Mouse (Mus musculus): Measurements from ENCODE around the gene Utp3. TPM values are rescaled to one million over a fixed set of nuclear protein-coding genes. Genes with fewer than 3 reads are reported as not detected.
"Not testable (repeated sequence)": the region's sequence is repeated elsewhere in the genome, so short reads cannot be mapped to it uniquely, and the experiment has no call there.

Gene Utp3
- polyA plus RNA-seq, 1 experiment, result 67.6 TPM

- Histone ChIP-seq H3K4me3 (replicated peaks; ENCODE audit: control insufficient read depth, low read depth, low read length) (no peak overlapping the region), H3K27ac (ENCODE audit: control insufficient read depth, insufficient read depth, low read depth, low read length, poor library complexity) (no peak overlapping the region), H3K4me1 (ENCODE audit: control insufficient read depth, insufficient read depth, low read length) (no peaks in the 10 kb centered on the region)
- no peak for TF ChIP-seq POLR2A (IDR thresholded peaks at IDR 0.05; ENCODE audit: borderline replicate concordance, control insufficient read depth, low read depth, low read length)
- TF ChIP-seq CTCF (IDR thresholded peaks at IDR 0.05; ENCODE audit: control insufficient read depth, insufficient read depth, low read length), result no peak
- WGBS, result 46% methylated on average over 5 of the region's 5 CpGs
Measured at GRCm38 (mm10) chr5:88542651-88543282, 11.5 kb upstream of the Utp3 start.

GRCm38 (mm10) chr5:88544411-88544810, 9.9 kb upstream of the Utp3 start:
- H3K27ac ChIP-seq (ENCODE audit: control insufficient read depth, insufficient read depth, low read depth, low read length, poor library complexity); H3K4me1 ChIP-seq (ENCODE audit: control insufficient read depth, insufficient read depth, low read length); H3K4me3 ChIP-seq (replicated peaks; ENCODE audit: control insufficient read depth, low read depth, low read length): not testable (repeated sequence)
- whole genome bisulfite sequencing, result 79% methylated on average over 1 of the region's 1 CpGs

- no peak for TF ChIP-seq CTCF (IDR thresholded peaks at IDR 0.05; ENCODE audit: control insufficient read depth, insufficient read depth, low read length)
- H3K4me1 ChIP-seq (ENCODE audit: control insufficient read depth, insufficient read depth, low read length), result no peaks in the 10 kb centered on the region
- WGBS, result 85% methylated on average over 7 of the region's 7 CpGs
- no peak overlapping the region for H3K4me3 ChIP-seq (replicated peaks; ENCODE audit: control insufficient read depth, low read depth, low read length)
- H3K27ac ChIP-seq (ENCODE audit: control insufficient read depth, insufficient read depth, low read depth, low read length, poor library complexity), result no peak overlapping the region
Measured at GRCm38 (mm10) chr5:88545536-88545935, 8.7 kb upstream of the Utp3 start.

- TF ChIP-seq POLR2A (IDR thresholded peaks at IDR 0.05; ENCODE audit: borderline replicate concordance, control insufficient read depth, low read depth, low read length), result no peak
- no peak for TF ChIP-seq CTCF (IDR thresholded peaks at IDR 0.05; ENCODE audit: control insufficient read depth, insufficient read depth, low read length)
- Histone ChIP-seq H3K4me3 (replicated peaks; ENCODE audit: control insufficient read depth, low read depth, low read length) (peak overlapping the region; percentile 83), H3K27ac (ENCODE audit: control insufficient read depth, insufficient read depth, low read depth, low read length, poor library complexity) (peak overlapping the region; percentile 94), H3K4me1 (ENCODE audit: control insufficient read depth, insufficient read depth, low read length) (peaks cover 2% of the 10 kb centered on the region; the same call in 1 of the 2 replicates)
- WGBS, result under 1% methylated on average over 29 of the region's 29 CpGs
Measured at GRCm38 (mm10) chr5:88553271-88554085, 784 bp upstream of the Utp3 start.

- 36% methylated on average over 1 of the region's 1 CpGs for WGBS
- Histone ChIP-seq H3K4me3 (replicated peaks; ENCODE audit: control insufficient read depth, low read depth, low read length) (no peak overlapping the region), H3K27ac (ENCODE audit: control insufficient read depth, insufficient read depth, low read depth, low read length, poor library complexity) (no peak overlapping the region), H3K4me1 (ENCODE audit: control insufficient read depth, insufficient read depth, low read length) (peaks cover 2% of the 10 kb centered on the region; the same call in 1 of the 2 replicates)
- TF ChIP-seq POLR2A (IDR thresholded peaks at IDR 0.05; ENCODE audit: borderline replicate concordance, control insufficient read depth, low read depth, low read length), result no peak
- no peak for TF ChIP-seq CTCF (IDR thresholded peaks at IDR 0.05; ENCODE audit: control insufficient read depth, insufficient read depth, low read length)
Measured at GRCm38 (mm10) chr5:88558991-88559390, 4.7 kb downstream of the Utp3 start.

- TF ChIP-seq CTCF (IDR thresholded peaks at IDR 0.05; ENCODE audit: control insufficient read depth, insufficient read depth, low read length), result no peak
- no peaks in the 10 kb centered on the region for H3K4me1 ChIP-seq (ENCODE audit: control insufficient read depth, insufficient read depth, low read length)
- no peak overlapping the region for H3K4me3 ChIP-seq (replicated peaks; ENCODE audit: control insufficient read depth, low read depth, low read length)
- WGBS, result 81% methylated on average over 9 of the region's 9 CpGs
- H3K27ac ChIP-seq (ENCODE audit: control insufficient read depth, insufficient read depth, low read depth, low read length, poor library complexity), result no peak overlapping the region
Measured at GRCm38 (mm10) chr5:88561080-88561814, 7.0 kb downstream of the Utp3 start.

GRCm38 (mm10) chr5:88562863-88563780, 8.9 kb downstream of the Utp3 start:
- Histone ChIP-seq H3K27ac (ENCODE audit: control insufficient read depth, insufficient read depth, low read depth, low read length, poor library complexity) (no peak overlapping the region), H3K4me3 (replicated peaks; ENCODE audit: control insufficient read depth, low read depth, low read length) (no peak overlapping the region), H3K4me1 (ENCODE audit: control insufficient read depth, insufficient read depth, low read length) (no peaks in the 10 kb centered on the region)
- TF ChIP-seq POLR2A (IDR thresholded peaks at IDR 0.05; ENCODE audit: borderline replicate concordance, control insufficient read depth, low read depth, low read length) (no peak), CTCF (IDR thresholded peaks at IDR 0.05; ENCODE audit: control insufficient read depth, insufficient read depth, low read length) (no peak)
- 76% methylated on average over 8 of the region's 8 CpGs for WGBS
